Mouse (Mus musculus): Measurements from ENCODE around the gene Fam118b. TPM values are rescaled to one million over a fixed set of nuclear protein-coding genes. Genes with fewer than 3 reads are reported as not detected.

Gene Fam118b
- total and polyA plus RNA-seq, 3 experiments: 13.8 to 15.9 (median 15.2) TPM

GRCm38 (mm10) chr9:35289992-35290391 lies 22.4 kb upstream of the Fam118b start:
- Histone ChIP-seq H3K27ac (no peak overlapping the region), H3K9ac (ENCODE audit: low read depth, low read length) (no peak overlapping the region), H3K27me3 (ENCODE audit: control insufficient read depth, insufficient read depth, low read length) (no peaks in the 10 kb centered on the region), H3K4me3 (no peak overlapping the region), H3K36me3 (ENCODE audit: control insufficient read depth, insufficient read depth, low read length) (peaks cover 2% of the 10 kb centered on the region; the same call in 1 of the 2 replicates), H3K79me2 (replicated peaks; ENCODE audit: control insufficient read depth, insufficient read depth, low read length) (no peaks in the 10 kb centered on the region), H3K4me1 (ENCODE audit: control insufficient read depth, insufficient read depth, low read length) (no peaks in the 10 kb centered on the region)
- intact Hi-C loops (cut with DNase I): no loop called here
- DNase-seq: no peak
- WGBS: 73% methylated on average over 7 of the region's 7 CpGs
- no peak for TF ChIP-seq CTCF (IDR thresholded peaks at IDR 0.05)
- TF ChIP-seq EP300 (IDR thresholded peaks at IDR 0.05; ENCODE audit: insufficient read depth, low read depth, low read length): no peak
- no peak for TF ChIP-seq POLR2A (IDR thresholded peaks at IDR 0.05; ENCODE audit: insufficient read depth, low read depth, low read length)

- no peaks in the 10 kb centered on the region for H3K36me3 ChIP-seq (ENCODE audit: control insufficient read depth, insufficient read depth, low read length)
- H3K79me2 ChIP-seq (replicated peaks; ENCODE audit: control insufficient read depth, insufficient read depth, low read length): no peaks in the 10 kb centered on the region
- H3K27ac ChIP-seq: no peak overlapping the region
- DNase-seq: no peak
- WGBS: 90% methylated on average over 3 of the region's 3 CpGs
- H3K4me1 ChIP-seq (ENCODE audit: control insufficient read depth, insufficient read depth, low read length): no peaks in the 10 kb centered on the region; the same call in 1 of the 2 replicates
- H3K27me3 ChIP-seq (ENCODE audit: control insufficient read depth, insufficient read depth, low read length): no peaks in the 10 kb centered on the region
- intact Hi-C loops (cut with DNase I): no loop called here
- no peak for TF ChIP-seq CTCF (IDR thresholded peaks at IDR 0.05)
- TF ChIP-seq POLR2A (IDR thresholded peaks at IDR 0.05; ENCODE audit: insufficient read depth, low read depth, low read length): no peak
- TF ChIP-seq EP300 (IDR thresholded peaks at IDR 0.05; ENCODE audit: insufficient read depth, low read depth, low read length): no peak
- H3K9ac ChIP-seq (ENCODE audit: low read depth, low read length): no peak overlapping the region
- no peak overlapping the region for H3K4me3 ChIP-seq
These were observed 18.7 kb upstream of the Fam118b start for GRCm38 (mm10) chr9:35286351-35286750.

DNA sequence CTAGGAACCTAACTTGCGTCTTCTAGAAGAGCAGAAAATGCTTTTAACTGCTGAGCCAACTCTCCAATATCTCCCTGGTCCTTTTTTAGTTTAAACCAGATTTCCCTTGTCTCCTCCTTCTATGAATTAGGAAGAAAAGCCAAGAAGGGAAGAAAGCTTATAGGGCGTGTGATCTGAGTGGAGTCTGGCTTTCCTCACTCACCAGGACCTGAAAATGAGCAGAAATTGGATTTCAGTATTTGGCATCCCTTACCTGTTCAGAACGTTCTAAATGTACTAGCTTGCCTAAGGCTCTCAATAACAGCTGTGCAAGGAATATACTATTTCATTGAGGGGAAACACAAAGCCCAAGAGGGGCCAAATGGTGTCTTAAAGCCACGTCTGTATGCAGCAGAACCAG lies 16.7 kb upstream of the Fam118b start:
- no peaks in the 10 kb centered on the region for H3K27me3 ChIP-seq (ENCODE audit: control insufficient read depth, insufficient read depth, low read length)
- H3K4me3 ChIP-seq: no peak overlapping the region
- no peak for DNase-seq
- no peaks in the 10 kb centered on the region for H3K79me2 ChIP-seq (replicated peaks; ENCODE audit: control insufficient read depth, insufficient read depth, low read length)
- H3K9ac ChIP-seq (ENCODE audit: low read depth, low read length): no peak overlapping the region
- no peaks in the 10 kb centered on the region; the same call in 1 of the 2 replicates for H3K4me1 ChIP-seq (ENCODE audit: control insufficient read depth, insufficient read depth, low read length)
- TF ChIP-seq EP300 (IDR thresholded peaks at IDR 0.05; ENCODE audit: insufficient read depth, low read depth, low read length) (no peak), CTCF (IDR thresholded peaks at IDR 0.05) (no peak), POLR2A (IDR thresholded peaks at IDR 0.05; ENCODE audit: insufficient read depth, low read depth, low read length) (no peak)
- no peaks in the 10 kb centered on the region for H3K36me3 ChIP-seq (ENCODE audit: control insufficient read depth, insufficient read depth, low read length)
- intact Hi-C loops (cut with DNase I): loop anchor here (5.0 kb wide), 2 partner anchors 48 to 138 kb away; partner anchors contain the start of gene Cdon
- no peak overlapping the region for H3K27ac ChIP-seq
- WGBS: 89% methylated on average over 4 of the region's 4 CpGs

- no peak for TF ChIP-seq CTCF (IDR thresholded peaks at IDR 0.05)
- TF ChIP-seq POLR2A (IDR thresholded peaks at IDR 0.05; ENCODE audit: insufficient read depth, low read depth, low read length): no peak
- no peak for TF ChIP-seq EP300 (IDR thresholded peaks at IDR 0.05; ENCODE audit: insufficient read depth, low read depth, low read length)
- H3K9ac ChIP-seq (ENCODE audit: low read depth, low read length): no peak overlapping the region
- H3K27me3 ChIP-seq (ENCODE audit: control insufficient read depth, insufficient read depth, low read length): no peaks in the 10 kb centered on the region
- no peaks in the 10 kb centered on the region for H3K79me2 ChIP-seq (replicated peaks; ENCODE audit: control insufficient read depth, insufficient read depth, low read length)
- 83% methylated on average over 13 of the region's 13 CpGs for WGBS
- DNase-seq: no peak
- no peaks in the 10 kb centered on the region for H3K36me3 ChIP-seq (ENCODE audit: control insufficient read depth, insufficient read depth, low read length)
- no peak overlapping the region for H3K27ac ChIP-seq
- H3K4me3 ChIP-seq: no peak overlapping the region
- intact Hi-C loops (cut with DNase I): loop anchor here (5.0 kb wide), 2 partner anchors 49 to 139 kb away; partner anchors contain the start of gene Cdon
- H3K4me1 ChIP-seq (ENCODE audit: control insufficient read depth, insufficient read depth, low read length): no peaks in the 10 kb centered on the region; the same call in 1 of the 2 replicates
These were observed 15.9 kb upstream of the Fam118b start for GRCm38 (mm10) chr9:35283415-35284069.

GRCm38 (mm10) chr9:35282851-35283200 lies 15.2 kb upstream of the Fam118b start:
- Histone ChIP-seq H3K27ac (no peak overlapping the region), H3K4me3 (no peak overlapping the region), H3K36me3 (ENCODE audit: control insufficient read depth, insufficient read depth, low read length) (no peaks in the 10 kb centered on the region), H3K27me3 (ENCODE audit: control insufficient read depth, insufficient read depth, low read length) (no peaks in the 10 kb centered on the region), H3K79me2 (replicated peaks; ENCODE audit: control insufficient read depth, insufficient read depth, low read length) (no peaks in the 10 kb centered on the region), H3K9ac (ENCODE audit: low read depth, low read length) (no peak overlapping the region), H3K4me1 (ENCODE audit: control insufficient read depth, insufficient read depth, low read length) (no peaks in the 10 kb centered on the region; the same call in 1 of the 2 replicates)
- DNase-seq: no peak
- 59% methylated on average over 5 of the region's 5 CpGs for WGBS
- intact Hi-C loops (cut with DNase I): loop anchor here (1.0 to 5.0 kb wide), 5 partner anchors 49 to 258 kb away; partner anchors contain the start of gene Cdon
- TF ChIP-seq EP300 (IDR thresholded peaks at IDR 0.05; ENCODE audit: insufficient read depth, low read depth, low read length): no peak
- no peak for TF ChIP-seq CTCF (IDR thresholded peaks at IDR 0.05)
- TF ChIP-seq POLR2A (IDR thresholded peaks at IDR 0.05; ENCODE audit: insufficient read depth, low read depth, low read length): no peak
